In genomic region chr12:16900625-16901222, GRCm38 (mm10) we compare ENCODE assay signal across 11 mouse cellular contexts. TPM values are rescaled to one million over a fixed set of nuclear protein-coding genes. Genes with fewer than 3 reads are reported as not detected.
DNase-seq lines count a peak whose midpoint lies in the region; ATAC-seq and TF ChIP-seq lines count a peak whose summit lies in the region.
"Had no signal": no experiment of that assay in that cellular context is flagged by ENCODE, and none has a peak within 500 bp of the region (broad histone marks: within the 10 kb centered on the region; RNA-seq: fewer than 3 reads in every experiment).

No protein-coding gene starts in this region.

- no peaks in the 10 kb centered on the region for H3K36me3 ChIP-seq in liver, postnatal 0 days (replicated peaks; ENCODE audit: insufficient read depth, low read length)
- H3K36me3 ChIP-seq in midbrain, embryonic 15.5 days (replicated peaks) = no peaks in the 10 kb centered on the region
- H3K36me3 ChIP-seq in forebrain, embryonic 10.5 days (replicated peaks) = no peaks in the 10 kb centered on the region
- H3K36me3 ChIP-seq in forebrain, embryonic 13.5 days (ENCODE audit: poor library complexity, severe bottlenecking) = no peaks in the 10 kb centered on the region
- H3K36me3 ChIP-seq: limb, embryonic 12.5 days had no signal

- no peaks in the 10 kb centered on the region for H3K27me3 ChIP-seq in liver, postnatal 0 days (ENCODE audit: insufficient read depth, low read length)
- H3K27me3 ChIP-seq in midbrain, embryonic 15.5 days (replicated peaks) = no peaks in the 10 kb centered on the region
- no peaks in the 10 kb centered on the region for H3K27me3 ChIP-seq in forebrain, embryonic 10.5 days (ENCODE audit: poor library complexity, severe bottlenecking)
- H3K27me3 ChIP-seq in forebrain, embryonic 13.5 days = no peaks in the 10 kb centered on the region
- H3K27me3 ChIP-seq: limb, embryonic 12.5 days had no signal

- intact Hi-C loops in gastrocnemius, adult 2 months (cut with DNase I) = no loop called here

- H3K4me1 ChIP-seq in liver, postnatal 0 days (ENCODE audit: insufficient read depth) = peaks cover 19% of the 10 kb centered on the region
- peaks cover 23% of the 10 kb centered on the region for H3K4me1 ChIP-seq in midbrain, embryonic 15.5 days
- peaks cover 27% of the 10 kb centered on the region for H3K4me1 ChIP-seq in forebrain, embryonic 10.5 days
- peaks cover 29% of the 10 kb centered on the region for H3K4me1 ChIP-seq in forebrain, embryonic 13.5 days

- TF ChIP-seq CTCF in gastrocnemius, adult 2 months (IDR thresholded peaks at IDR 0.05) = no peak
- no peak for TF ChIP-seq CTCF in liver, postnatal 0 days (IDR thresholded peaks at IDR 0.05; ENCODE audit: low read depth)

- peak; percentile 48; the same call in 1 of the 2 replicates for ATAC-seq in liver, postnatal 0 days
- ATAC-seq in midbrain, embryonic 15.5 days (replicated peaks) = no peak
- no peak for ATAC-seq in forebrain, embryonic 13.5 days
- ATAC-seq: forebrain, embryonic 16.5 days had no signal

- H3K9me3 ChIP-seq in liver, postnatal 0 days (ENCODE audit: low read length) = no peaks in the 10 kb centered on the region
- no peaks in the 10 kb centered on the region for H3K9me3 ChIP-seq in midbrain, embryonic 15.5 days
- H3K9me3 ChIP-seq in forebrain, embryonic 10.5 days = no peaks in the 10 kb centered on the region
- H3K9me3 ChIP-seq in forebrain, embryonic 13.5 days (replicated peaks) = no peaks in the 10 kb centered on the region
- H3K9me3 ChIP-seq: limb, embryonic 12.5 days had no signal

- no peak overlapping the region for H3K4me3 ChIP-seq in gastrocnemius, adult 2 months
- no peak overlapping the region for H3K4me3 ChIP-seq in liver, postnatal 0 days (ENCODE audit: low read depth, low read length)
- no peak overlapping the region for H3K4me3 ChIP-seq in midbrain, embryonic 15.5 days
- H3K4me3 ChIP-seq in forebrain, embryonic 10.5 days = no peak overlapping the region
- no peak overlapping the region for H3K4me3 ChIP-seq in forebrain, embryonic 13.5 days
- H3K4me3 ChIP-seq: limb, embryonic 12.5 days had no signal

- WGBS in liver, postnatal 0 days (ENCODE audit: insufficient replicate concordance) = 15% methylated on average over 3 of the region's 3 CpGs
- 58% methylated on average over 3 of the region's 3 CpGs for WGBS in midbrain, embryonic 15.5 days
- WGBS in forebrain, embryonic 10.5 days = 82% methylated on average over 3 of the region's 3 CpGs
- 72% methylated on average over 3 of the region's 3 CpGs for WGBS in forebrain, embryonic 13.5 days

- H3K9ac ChIP-seq in liver, postnatal 0 days (replicated peaks) = no peak overlapping the region; the same call in 1 of the 2 replicates
- no peak overlapping the region for H3K9ac ChIP-seq in midbrain, embryonic 15.5 days
- H3K9ac ChIP-seq in forebrain, embryonic 13.5 days = no peak overlapping the region
- H3K9ac ChIP-seq: limb, embryonic 12.5 days had no signal

- no peak overlapping the region for H3K4me2 ChIP-seq in liver, postnatal 0 days (ENCODE audit: low read depth, low read length)
- no peak overlapping the region for H3K4me2 ChIP-seq in midbrain, embryonic 15.5 days
- H3K4me2 ChIP-seq in forebrain, embryonic 13.5 days = no peak overlapping the region
- H3K4me2 ChIP-seq: limb, embryonic 12.5 days had no signal

- no peak for TF ChIP-seq EP300 in liver, postnatal 0 days (IDR thresholded peaks at IDR 0.05; ENCODE audit: low read depth)

- peak overlapping the region; percentile 20 for H3K27ac ChIP-seq in gastrocnemius, adult 2 months
- H3K27ac ChIP-seq in liver, postnatal 0 days (ENCODE audit: low read depth) = peak overlapping the region; percentile 62
- H3K27ac ChIP-seq in midbrain, embryonic 15.5 days = no peak overlapping the region
- no peak overlapping the region for H3K27ac ChIP-seq in forebrain, embryonic 10.5 days
- H3K27ac ChIP-seq in forebrain, embryonic 13.5 days = no peak overlapping the region
- H3K27ac ChIP-seq: limb, embryonic 12.5 days had no signal

- DNase-seq in gastrocnemius, adult 2 months = no peak
- no peak for DNase-seq in gastrocnemius, adult 8-10 months (ENCODE audit: low spot score in 2 of 2)
- DNase-seq in 416B (ENCODE audit: low read depth) (peak; percentile 76), R1 (ENCODE audit: low read depth, low spot score) (peak; percentile 33)
- no peak for DNase-seq in liver, postnatal 0 days
- DNase-seq in forebrain, embryonic 10.5 days (ENCODE audit: extremely low spot score, low spot score) = no peak
- DNase-seq: heart, postnatal 4 days had no signal

RNA-seq across cellular contexts. Expression of gene Rock2, which starts 6.0 kb away (rescaled TPM):
- 100 to 1,000 TPM in 1 of 2 experiments, 10 to 100 TPM in 1; 86.0 to 103 TPM for total RNA-seq in gastrocnemius, adult 2 months (2021)
- 100 to 1,000 TPM in 1 of 4 experiments, 10 to 100 TPM in 3; 76.4 to 106 (median 80.8) TPM for total RNA-seq in gastrocnemius, adult 8-10 months (2022)
- polyA plus RNA-seq in liver, postnatal 0 days (2015; fragmentation: Nextera tagmentation; extraction: Ambion mirVana) = 5.3 TPM in 2 replicates
- 14.9 and 15.6 TPM in 2 replicates for polyA plus RNA-seq in midbrain, embryonic 15.5 days (2015; fragmentation: Nextera tagmentation; extraction: Ambion mirVana)
- 10.5 and 11.5 TPM in 2 replicates for polyA plus RNA-seq in forebrain, embryonic 10.5 days (2016; fragmentation: Nextera tagmentation; extraction: Ambion mirVana)
- 12.5 and 13.5 TPM in 2 replicates for polyA plus RNA-seq in forebrain, embryonic 13.5 days (2015; fragmentation: Nextera tagmentation; extraction: Ambion mirVana)

Comparison
In these comparisons a context has a peak if more than half of its experiments do, and no peak if none do; other contexts are left out.
1. DNase-seq: peak in 416B (single experiment) and R1 (single experiment); none in gastrocnemius, adult 2 months (single experiment), gastrocnemius, adult 8-10 months (0 of 2), liver, postnatal 0 days (single experiment) and forebrain, embryonic 10.5 days (single experiment).
2. H3K27ac ChIP-seq: peak in gastrocnemius, adult 2 months (single experiment) and liver, postnatal 0 days (single experiment); none in midbrain, embryonic 15.5 days (single experiment), forebrain, embryonic 10.5 days (single experiment) and forebrain, embryonic 13.5 days (single experiment).